Mouse (Mus musculus): ENCODE data around the gene Dhrs9. TPM values are rescaled to one million over a fixed set of nuclear protein-coding genes. Genes with fewer than 3 reads are reported as not detected.
A peak's percentile ranks its signal among the peaks of the same experiment; 100 is the strongest.
"Not testable (repeated sequence)": the region's sequence is repeated elsewhere in the genome, so short reads cannot be mapped to it uniquely, and the experiment has no call there.

The Dhrs9 gene
- not detected in 2 replicates for polyA plus RNA-seq (2015; fragmentation: Nextera tagmentation; extraction: Ambion mirVana)

- WGBS = 88% methylated on average over 13 of the region's 13 CpGs
- H3K36me3 ChIP-seq (ENCODE audit: control insufficient read depth, insufficient read depth, low read length) = no peaks in the 10 kb centered on the region
- H3K4me3 ChIP-seq (ENCODE audit: low read depth, low read length) = no peak within 1 kb of the TSS
- no peak within 1 kb of the TSS for H3K4me2 ChIP-seq (ENCODE audit: low read length)
- H3K27ac ChIP-seq (ENCODE audit: low read length) = no peak within 1 kb of the TSS
- no peaks in the 10 kb centered on the region for H3K9me3 ChIP-seq (replicated peaks; ENCODE audit: control insufficient read depth, low read length, poor library complexity, severe bottlenecking)
- H3K27me3 ChIP-seq (ENCODE audit: control insufficient read depth, insufficient read depth, low read depth, low read length) = no peaks in the 10 kb centered on the region
- no peak within 1 kb of the TSS for H3K9ac ChIP-seq (ENCODE audit: low read depth, low read length)
- no peaks in the 10 kb centered on the region for H3K4me1 ChIP-seq (ENCODE audit: control insufficient read depth, insufficient read depth, low read length)
- ATAC-seq = no peak
These were observed at the start of gene Dhrs9 for GRCm38 (mm10) chr2:69380281-69380680. TSS of gene Dhrs9 (plus strand) at chr2:69380445.

GRCm38 (mm10) chr2:69331523-69331922 lies 48.7 kb upstream of the Dhrs9 start:
- not testable (repeated sequence) for H3K4me2 ChIP-seq (ENCODE audit: low read length); H3K27me3 ChIP-seq (ENCODE audit: control insufficient read depth, insufficient read depth, low read depth, low read length); H3K27ac ChIP-seq (ENCODE audit: low read length); H3K9me3 ChIP-seq (replicated peaks; ENCODE audit: control insufficient read depth, low read length, poor library complexity, severe bottlenecking); H3K4me3 ChIP-seq (ENCODE audit: low read depth, low read length); H3K36me3 ChIP-seq (ENCODE audit: control insufficient read depth, insufficient read depth, low read length); H3K9ac ChIP-seq (ENCODE audit: low read depth, low read length); ATAC-seq; H3K4me1 ChIP-seq (ENCODE audit: control insufficient read depth, insufficient read depth, low read length)
- WGBS = 90% methylated on average over 5 of the region's 6 CpGs

- WGBS = 91% methylated on average over 6 of the region's 6 CpGs
- H3K9ac ChIP-seq (ENCODE audit: low read depth, low read length) = no peak overlapping the region
- no peaks in the 10 kb centered on the region for H3K9me3 ChIP-seq (replicated peaks; ENCODE audit: control insufficient read depth, low read length, poor library complexity, severe bottlenecking)
- no peak overlapping the region for H3K4me2 ChIP-seq (ENCODE audit: low read length)
- no peaks in the 10 kb centered on the region; the same call in 1 of the 2 replicates for H3K27me3 ChIP-seq (ENCODE audit: control insufficient read depth, insufficient read depth, low read depth, low read length)
- H3K36me3 ChIP-seq (ENCODE audit: control insufficient read depth, insufficient read depth, low read length) = no peaks in the 10 kb centered on the region
- no peak overlapping the region for H3K4me3 ChIP-seq (ENCODE audit: low read depth, low read length)
- no peak overlapping the region for H3K27ac ChIP-seq (ENCODE audit: low read length)
- ATAC-seq = no peak
- H3K4me1 ChIP-seq (ENCODE audit: control insufficient read depth, insufficient read depth, low read length) = no peaks in the 10 kb centered on the region
These were observed 38.7 kb upstream of the Dhrs9 start for GRCm38 (mm10) chr2:69341506-69341905.

- Histone ChIP-seq H3K4me1 (ENCODE audit: control insufficient read depth, insufficient read depth, low read length) (no peaks in the 10 kb centered on the region), H3K27me3 (ENCODE audit: control insufficient read depth, insufficient read depth, low read depth, low read length) (no peaks in the 10 kb centered on the region), H3K36me3 (ENCODE audit: control insufficient read depth, insufficient read depth, low read length) (no peaks in the 10 kb centered on the region), H3K4me2 (ENCODE audit: low read length) (no peak within 1 kb of the TSS), H3K27ac (ENCODE audit: low read length) (no peak within 1 kb of the TSS), H3K9ac (ENCODE audit: low read depth, low read length) (no peak within 1 kb of the TSS), H3K4me3 (ENCODE audit: low read depth, low read length) (no peak within 1 kb of the TSS), H3K9me3 (replicated peaks; ENCODE audit: control insufficient read depth, low read length, poor library complexity, severe bottlenecking) (no peaks in the 10 kb centered on the region)
- ATAC-seq = no peak
- WGBS = 93% methylated on average over 9 of the region's 9 CpGs
These were observed 37.6 kb upstream of the Dhrs9 start, which contains the start of gene Abcb11 for GRCm38 (mm10) chr2:69342496-69343221. TSS of gene Abcb11 (minus strand) at chr2:69342616.

GRCm38 (mm10) chr2:69355402-69355801 lies 24.8 kb upstream of the Dhrs9 start:
- not testable (repeated sequence) for H3K4me1 ChIP-seq (ENCODE audit: control insufficient read depth, insufficient read depth, low read length); H3K36me3 ChIP-seq (ENCODE audit: control insufficient read depth, insufficient read depth, low read length); H3K9ac ChIP-seq (ENCODE audit: low read depth, low read length); H3K27me3 ChIP-seq (ENCODE audit: control insufficient read depth, insufficient read depth, low read depth, low read length); H3K4me2 ChIP-seq (ENCODE audit: low read length); H3K4me3 ChIP-seq (ENCODE audit: low read depth, low read length); H3K9me3 ChIP-seq (replicated peaks; ENCODE audit: control insufficient read depth, low read length, poor library complexity, severe bottlenecking); H3K27ac ChIP-seq (ENCODE audit: low read length)
- ATAC-seq = peak; percentile 100

- ATAC-seq = no peak
- Histone ChIP-seq H3K27me3 (ENCODE audit: control insufficient read depth, insufficient read depth, low read depth, low read length) (no peaks in the 10 kb centered on the region), H3K27ac (ENCODE audit: low read length) (no peak overlapping the region), H3K4me3 (ENCODE audit: low read depth, low read length) (no peak overlapping the region), H3K36me3 (ENCODE audit: control insufficient read depth, insufficient read depth, low read length) (no peaks in the 10 kb centered on the region), H3K9me3 (replicated peaks; ENCODE audit: control insufficient read depth, low read length, poor library complexity, severe bottlenecking) (no peaks in the 10 kb centered on the region), H3K4me1 (ENCODE audit: control insufficient read depth, insufficient read depth, low read length) (no peaks in the 10 kb centered on the region), H3K9ac (ENCODE audit: low read depth, low read length) (no peak overlapping the region), H3K4me2 (ENCODE audit: low read length) (no peak overlapping the region)
- WGBS = 88% methylated on average over 2 of the region's 2 CpGs
These were observed 15.4 kb upstream of the Dhrs9 start for GRCm38 (mm10) chr2:69364831-69365230.

GRCm38 (mm10) chr2:69365275-69365674 lies 15.0 kb upstream of the Dhrs9 start:
- no peak overlapping the region for H3K4me3 ChIP-seq (ENCODE audit: low read depth, low read length)
- H3K4me2 ChIP-seq (ENCODE audit: low read length) = no peak overlapping the region
- H3K9ac ChIP-seq (ENCODE audit: low read depth, low read length) = no peak overlapping the region
- H3K4me1 ChIP-seq (ENCODE audit: control insufficient read depth, insufficient read depth, low read length) = no peaks in the 10 kb centered on the region
- no peaks in the 10 kb centered on the region for H3K9me3 ChIP-seq (replicated peaks; ENCODE audit: control insufficient read depth, low read length, poor library complexity, severe bottlenecking)
- ATAC-seq = no peak
- no peaks in the 10 kb centered on the region for H3K27me3 ChIP-seq (ENCODE audit: control insufficient read depth, insufficient read depth, low read depth, low read length)
- WGBS = 93% methylated on average over 1 of the region's 1 CpGs
- H3K36me3 ChIP-seq (ENCODE audit: control insufficient read depth, insufficient read depth, low read length) = no peaks in the 10 kb centered on the region
- H3K27ac ChIP-seq (ENCODE audit: low read length) = no peak overlapping the region

GRCm38 (mm10) chr2:69376780-69377179 lies 3.5 kb upstream of the Dhrs9 start:
- no peak for ATAC-seq

GRCm38 (mm10) chr2:69379801-69380200 lies 444 bp upstream of the Dhrs9 start:
- no peak overlapping the region for H3K4me3 ChIP-seq (ENCODE audit: low read depth, low read length)
- no peaks in the 10 kb centered on the region for H3K36me3 ChIP-seq (ENCODE audit: control insufficient read depth, insufficient read depth, low read length)
- H3K9me3 ChIP-seq (replicated peaks; ENCODE audit: control insufficient read depth, low read length, poor library complexity, severe bottlenecking) = no peaks in the 10 kb centered on the region
- WGBS = 62% methylated on average over 1 of the region's 1 CpGs
- no peak overlapping the region for H3K9ac ChIP-seq (ENCODE audit: low read depth, low read length)
- no peaks in the 10 kb centered on the region for H3K4me1 ChIP-seq (ENCODE audit: control insufficient read depth, insufficient read depth, low read length)
- no peak overlapping the region for H3K27ac ChIP-seq (ENCODE audit: low read length)
- H3K27me3 ChIP-seq (ENCODE audit: control insufficient read depth, insufficient read depth, low read depth, low read length) = no peaks in the 10 kb centered on the region
- H3K4me2 ChIP-seq (ENCODE audit: low read length) = no peak overlapping the region
- no peak for ATAC-seq

More at GRCm38 (mm10) chr2:69376780-69377179, 3.5 kb upstream of the Dhrs9 start:
- Histone ChIP-seq H3K9me3 (replicated peaks; ENCODE audit: control insufficient read depth, low read length, poor library complexity, severe bottlenecking) (no peaks in the 10 kb centered on the region), H3K27ac (ENCODE audit: low read length) (no peak overlapping the region), H3K9ac (ENCODE audit: low read depth, low read length) (no peak overlapping the region), H3K27me3 (ENCODE audit: control insufficient read depth, insufficient read depth, low read depth, low read length) (no peaks in the 10 kb centered on the region), H3K36me3 (ENCODE audit: control insufficient read depth, insufficient read depth, low read length) (no peaks in the 10 kb centered on the region), H3K4me2 (ENCODE audit: low read length) (no peak overlapping the region), H3K4me1 (ENCODE audit: control insufficient read depth, insufficient read depth, low read length) (no peaks in the 10 kb centered on the region), H3K4me3 (ENCODE audit: low read depth, low read length) (no peak overlapping the region)
- WGBS = 83% methylated on average over 2 of the region's 2 CpGs
